In genomic region chr2:92851336-92851735, GRCm38 (mm10) we compare ENCODE assay signal across 15 mouse cellular contexts.
A peak's percentile ranks its signal among the peaks of the same experiment; 100 is the strongest.
DNase-seq lines count a peak whose midpoint lies in the region; ATAC-seq and TF ChIP-seq lines count a peak whose summit lies in the region.
"Had no signal": no experiment of that assay in that cellular context is flagged by ENCODE, and none has a peak within 500 bp of the region (broad histone marks: within the 10 kb centered on the region; RNA-seq: fewer than 3 reads in every experiment).

No protein-coding gene starts in this region.

- H3K27ac ChIP-seq in kidney, adult 2 months (ENCODE audit: insufficient read depth, low read depth, low read length), result no peak overlapping the region
- H3K27ac ChIP-seq in midbrain, postnatal 0 days (ENCODE audit: low read depth, low read length), result no peak overlapping the region
- H3K27ac ChIP-seq in midbrain, embryonic 15.5 days, result no peak overlapping the region
- no peak overlapping the region for H3K27ac ChIP-seq in embryonic facial prominence, embryonic 10.5 days (replicated peaks)
- H3K27ac ChIP-seq: liver, embryonic 15.5 days; neural tube, embryonic 12.5 days had no signal

- H3K4me1 ChIP-seq in kidney, adult 2 months (ENCODE audit: control insufficient read depth, insufficient read depth, low read length), result no peaks in the 10 kb centered on the region
- H3K4me1 ChIP-seq in midbrain, postnatal 0 days (ENCODE audit: insufficient read depth, low read length), result no peaks in the 10 kb centered on the region
- H3K4me1 ChIP-seq in midbrain, embryonic 15.5 days, result peaks cover 21% of the 10 kb centered on the region
- H3K4me1 ChIP-seq in embryonic facial prominence, embryonic 10.5 days, result peaks cover 15% of the 10 kb centered on the region; the same call in 1 of the 2 replicates
- H3K4me1 ChIP-seq: liver, embryonic 15.5 days had no signal

- no peak overlapping the region for H3K4me3 ChIP-seq in kidney, adult 2 months (ENCODE audit: insufficient read depth, low read depth, low read length)
- H3K4me3 ChIP-seq in midbrain, postnatal 0 days (ENCODE audit: low read depth, low read length), result no peak overlapping the region
- H3K4me3 ChIP-seq in midbrain, embryonic 15.5 days, result no peak overlapping the region
- H3K4me3 ChIP-seq in embryonic facial prominence, embryonic 10.5 days, result no peak overlapping the region
- H3K4me3 ChIP-seq: hindbrain, embryonic 10.5 days; liver, embryonic 15.5 days; neural tube, embryonic 12.5 days had no signal

- peak; percentile 14; the same call in 1 of the 2 replicates for ATAC-seq in midbrain, postnatal 0 days (ENCODE audit: low FRiP score)
- ATAC-seq in midbrain, embryonic 15.5 days (replicated peaks), result no peak
- ATAC-seq: CD4-positive, CD25-positive, alpha-beta regulatory T cell, adult 4 months; intestine, embryonic 16.5 days had no signal

- peak; percentile 30 to 31 for DNase-seq in kidney, postnatal 4 days
- DNase-seq in kidney, adult 2 months, result no peak
- no peak for DNase-seq in midbrain, postnatal 0 days (ENCODE audit: low spot score)
- peak; percentile 39 for DNase-seq in brain, adult 2 months (ENCODE audit: low read depth, low spot score)
- peak; percentile 35 for DNase-seq in embryonic facial prominence, embryonic 10.5 days (ENCODE audit: low spot score)
- DNase-seq in frontal cortex, postnatal 14 days (ENCODE audit: low spot score in 2 of 2), result no peak
- DNase-seq: cerebellum, adult 8-10 months; kidney, postnatal 10 days had no signal

- no peak for TF ChIP-seq CTCF in kidney, adult 2 months (conservative IDR thresholded peaks at IDR 0.05; ENCODE audit: insufficient read depth, insufficient read length, low read depth, low read length)
- 0 out of 2 replicates have a peak, but pooled peaks have one; percentile 19 for TF ChIP-seq CTCF in midbrain, postnatal 0 days (IDR thresholded peaks at IDR 0.05)

- H3K36me3 ChIP-seq in kidney, adult 2 months (ENCODE audit: control insufficient read depth, insufficient read depth, low read length), result no peaks in the 10 kb centered on the region
- H3K36me3 ChIP-seq in midbrain, postnatal 0 days (ENCODE audit: insufficient read depth, low read length), result no peaks in the 10 kb centered on the region
- H3K36me3 ChIP-seq in midbrain, embryonic 15.5 days (replicated peaks), result no peaks in the 10 kb centered on the region
- no peaks in the 10 kb centered on the region for H3K36me3 ChIP-seq in embryonic facial prominence, embryonic 10.5 days (replicated peaks)
- H3K36me3 ChIP-seq: hindbrain, embryonic 10.5 days; liver, embryonic 15.5 days; neural tube, embryonic 12.5 days had no signal

- no peak overlapping the region for H3K4me2 ChIP-seq in midbrain, postnatal 0 days (ENCODE audit: low read depth, low read length, poor library complexity, severe bottlenecking)
- no peak overlapping the region for H3K4me2 ChIP-seq in midbrain, embryonic 15.5 days
- H3K4me2 ChIP-seq: liver, embryonic 15.5 days; midbrain, embryonic 11.5 days; neural tube, embryonic 12.5 days had no signal

- TF ChIP-seq POLR2A in kidney, adult 2 months (IDR thresholded peaks at IDR 0.05; ENCODE audit: low read depth, low read length), result no peak

- H3K9ac ChIP-seq in midbrain, postnatal 0 days (replicated peaks; ENCODE audit: low read length, poor library complexity, severe bottlenecking), result no peak overlapping the region
- no peak overlapping the region for H3K9ac ChIP-seq in midbrain, embryonic 15.5 days
- H3K9ac ChIP-seq: liver, embryonic 15.5 days; neural tube, embryonic 12.5 days had no signal

- H3K27me3 ChIP-seq in kidney, adult 2 months (replicated peaks; ENCODE audit: control insufficient read depth, insufficient read depth, low read length), result no peaks in the 10 kb centered on the region
- H3K27me3 ChIP-seq in midbrain, postnatal 0 days (ENCODE audit: insufficient read depth, low read length), result no peaks in the 10 kb centered on the region
- no peaks in the 10 kb centered on the region for H3K27me3 ChIP-seq in midbrain, embryonic 15.5 days (replicated peaks)
- 0 out of 2 replicates have a peak, but pooled peaks cover 3% of the 10 kb centered on the region for H3K27me3 ChIP-seq in embryonic facial prominence, embryonic 10.5 days (replicated peaks; ENCODE audit: low read depth, poor library complexity, severe bottlenecking)
- H3K27me3 ChIP-seq: liver, embryonic 15.5 days; neural tube, embryonic 12.5 days had no signal

- WGBS in kidney, adult 2 months, result 68% methylated on average over 5 of the region's 5 CpGs
- 40% methylated on average over 5 of the region's 5 CpGs for WGBS in midbrain, postnatal 0 days
- WGBS in midbrain, embryonic 15.5 days, result 44% methylated on average over 5 of the region's 5 CpGs
- WGBS in embryonic facial prominence, embryonic 10.5 days, result 34% methylated on average over 5 of the region's 5 CpGs

- no peaks in the 10 kb centered on the region for H3K9me3 ChIP-seq in midbrain, postnatal 0 days (ENCODE audit: low read length)
- no peaks in the 10 kb centered on the region for H3K9me3 ChIP-seq in midbrain, embryonic 15.5 days
- H3K9me3 ChIP-seq in embryonic facial prominence, embryonic 10.5 days, result no peaks in the 10 kb centered on the region
- H3K9me3 ChIP-seq: hindbrain, embryonic 10.5 days; liver, embryonic 15.5 days; neural tube, embryonic 12.5 days had no signal

Comparison
In these comparisons a context has a peak if more than half of its experiments do, and no peak if none do; other contexts are left out.
1. DNase-seq: peak in kidney, postnatal 4 days (2 of 2), brain, adult 2 months (single experiment) and embryonic facial prominence, embryonic 10.5 days (single experiment); none in kidney, adult 2 months (single experiment), midbrain, postnatal 0 days (single experiment) and frontal cortex, postnatal 14 days (0 of 2).